Mouse (Mus musculus) frontal cortex, postnatal 10 days (tissue): ENCODE measurements around the gene Psap.

Source experiments
- DNase-seq, 2 experiments: peaks; one replicate each; pipeline ENCODE4 v3.0.0; 2022; ENCODE audit warnings: low spot score in 2 of 2, mixed read lengths in 1 of 2

Gene Psap

GRCm38 (mm10) chr10:60263351-60263750, 14.1 kb upstream of the Psap start:
- DNase-seq = no peak

GRCm38 (mm10) chr10:60265252-60265651, 12.2 kb upstream of the Psap start:
- no peak for DNase-seq

- no peak for DNase-seq
These were observed 10.5 kb upstream of the Psap start for GRCm38 (mm10) chr10:60266842-60267401.

GRCm38 (mm10) chr10:60268738-60269137, 8.7 kb upstream of the Psap start:
- no peak for DNase-seq

- DNase-seq = no peak
These were observed 8.0 kb upstream of the Psap start for GRCm38 (mm10) chr10:60269141-60270064.

GRCm38 (mm10) chr10:60271015-60271414, 6.4 kb upstream of the Psap start:
- DNase-seq = no peak

- DNase-seq = no peak
These were observed 5.2 kb upstream of the Psap start for GRCm38 (mm10) chr10:60272241-60272640.

GRCm38 (mm10) chr10:60273382-60273781, 4.0 kb upstream of the Psap start:
- no peak for DNase-seq

- peak in 1 of 2 experiments; percentile 66 for DNase-seq
These were observed 576 bp downstream of the Psap start for GRCm38 (mm10) chr10:60278006-60278399.

- no peak for DNase-seq
These were observed 1.4 kb downstream of the Psap start for GRCm38 (mm10) chr10:60278786-60279185.

- DNase-seq = no peak
These were observed 2.0 kb downstream of the Psap start for GRCm38 (mm10) chr10:60279290-60279940.

GRCm38 (mm10) chr10:60279941-60280301, 2.5 kb downstream of the Psap start:
- peak in 1 of 2 experiments; percentile 71 for DNase-seq

GRCm38 (mm10) chr10:60280353-60280752, 2.9 kb downstream of the Psap start:
- no peak for DNase-seq

GRCm38 (mm10) chr10:60281571-60282050, 4.2 kb downstream of the Psap start:
- DNase-seq = no peak

- DNase-seq = no peak
These were observed 4.9 kb downstream of the Psap start for GRCm38 (mm10) chr10:60282116-60283014.

- DNase-seq = no peak
These were observed 6.8 kb downstream of the Psap start for GRCm38 (mm10) chr10:60284248-60284647.

- DNase-seq = no peak
These were observed 7.3 kb downstream of the Psap start for GRCm38 (mm10) chr10:60284676-60285111.

- DNase-seq = no peak
These were observed 7.8 kb downstream of the Psap start for GRCm38 (mm10) chr10:60285183-60285582.

GRCm38 (mm10) chr10:60285676-60286372, 8.4 kb downstream of the Psap start:
- peak; percentile 80 to 81 for DNase-seq

GRCm38 (mm10) chr10:60286546-60286945, 9.1 kb downstream of the Psap start:
- no peak for DNase-seq

GRCm38 (mm10) chr10:60287161-60287560, 9.7 kb downstream of the Psap start:
- DNase-seq = no peak
